ENCODE assay signal across 9 mouse cellular contexts in genomic region chr7:103860855-103861254, GRCm38 (mm10). TPM values are rescaled to one million over a fixed set of nuclear protein-coding genes. Genes with fewer than 3 reads are reported as not detected.
A peak's percentile ranks its signal among the peaks of the same experiment; 100 is the strongest.
DNase-seq lines count a peak whose midpoint lies in the region; ATAC-seq and TF ChIP-seq lines count a peak whose summit lies in the region.
"Had no signal": no experiment of that assay in that cellular context is flagged by ENCODE, and none has a peak within 500 bp of the region (broad histone marks: within the 10 kb centered on the region; RNA-seq: fewer than 3 reads in every experiment).

No protein-coding gene starts in this region.

- H3K4me2 ChIP-seq in hindbrain, embryonic 12.5 days (replicated peaks), result no peak overlapping the region
- no peak overlapping the region; the same call in 1 of the 2 replicates for H3K4me2 ChIP-seq in CH12.LX (ENCODE audit: insufficient read depth, low read depth, poor library complexity, severe bottlenecking)

- peak; percentile 72 for TF ChIP-seq EP300 in CH12.LX (IDR thresholded peaks at IDR 0.05; ENCODE audit: low read length)

- no peak for TF ChIP-seq CTCF in CH12.LX (conservative IDR thresholded peaks at IDR 0.05 in 1 of 2, IDR thresholded peaks at IDR 0.05 in 1 of 2; ENCODE audit: low read depth in 2 of 2, low read length in 2 of 2)

- H3K9me3 ChIP-seq in hindbrain, embryonic 10.5 days, result no peaks in the 10 kb centered on the region
- H3K9me3 ChIP-seq in hindbrain, embryonic 12.5 days (replicated peaks), result no peaks in the 10 kb centered on the region
- no peaks in the 10 kb centered on the region for H3K9me3 ChIP-seq in CH12.LX (replicated peaks; ENCODE audit: low read length)

- no peak overlapping the region for H3K4me3 ChIP-seq in hindbrain, embryonic 10.5 days
- H3K4me3 ChIP-seq in hindbrain, embryonic 12.5 days, result no peak overlapping the region
- no peak overlapping the region for H3K4me3 ChIP-seq in CH12.LX (replicated peaks in 1 of 3; ENCODE audit: low read depth in 2 of 3, low read length in 2 of 3, poor library complexity in 1 of 3)

- dilution Hi-C loops in CH12.LX (cut with MboI; ENCODE audit: extremely low pct_ligation_motif_present, extremely low pct_unique_long_range_greater_than_20kb, low sequenced_read_pairs), result no loop called here

- no peaks in the 10 kb centered on the region for H3K4me1 ChIP-seq in hindbrain, embryonic 10.5 days (replicated peaks)
- no peaks in the 10 kb centered on the region for H3K4me1 ChIP-seq in hindbrain, embryonic 12.5 days
- H3K4me1 ChIP-seq in CH12.LX (ENCODE audit: control insufficient read depth in 1 of 2, insufficient read depth in 2 of 2), result peaks cover 8 to 33% of the 10 kb centered on the region in 2 experiments; a peak in 3 of 4 replicates

- in situ Hi-C loops in CH12.LX (cut with MboI; ENCODE audit: low pct_ligation_motif_present, low pct_unique_long_range_greater_than_20kb, low sequenced_read_pairs), result no loop called here

- no peak for TF ChIP-seq POLR2A in CH12.LX (IDR thresholded peaks at IDR 0.05; ENCODE audit: low read depth, low read length)

- H3K27ac ChIP-seq in hindbrain, embryonic 10.5 days, result no peak overlapping the region
- H3K27ac ChIP-seq in hindbrain, embryonic 12.5 days, result no peak overlapping the region
- no peak overlapping the region for H3K27ac ChIP-seq in CH12.LX (ENCODE audit: insufficient read depth, low read depth)
- H3K27ac ChIP-seq: macrophage had no signal

- no peaks in the 10 kb centered on the region for H3K36me3 ChIP-seq in hindbrain, embryonic 10.5 days
- H3K36me3 ChIP-seq in hindbrain, embryonic 12.5 days, result no peaks in the 10 kb centered on the region
- H3K36me3 ChIP-seq in CH12.LX (replicated peaks in 1 of 2; ENCODE audit: control insufficient read depth in 1 of 2, insufficient read depth in 1 of 2, low read length in 1 of 2), result no peaks in the 10 kb centered on the region

- WGBS in hindbrain, embryonic 10.5 days, result 67% methylated on average over 1 of the region's 1 CpGs
- 65% methylated on average over 1 of the region's 1 CpGs for WGBS in hindbrain, embryonic 12.5 days

- no peaks in the 10 kb centered on the region for H3K27me3 ChIP-seq in hindbrain, embryonic 10.5 days (ENCODE audit: insufficient read depth, poor library complexity, severe bottlenecking)
- no peaks in the 10 kb centered on the region for H3K27me3 ChIP-seq in hindbrain, embryonic 12.5 days
- H3K27me3 ChIP-seq in CH12.LX (replicated peaks), result no peaks in the 10 kb centered on the region

- intact Hi-C loops in heart, postnatal 25 days (cut with DNase I), result no loop called here

- peak; percentile 4 for DNase-seq in hindbrain, embryonic 10.5 days (ENCODE audit: low spot score)
- peak; percentile 99 for DNase-seq in CH12.LX (ENCODE audit: extremely low read depth)
- DNase-seq in heart, postnatal 25 days (ENCODE audit: low spot score), result peak; percentile 7
- DNase-seq in skeletal muscle tissue, adult 2 months (ENCODE audit: low read depth, low spot score), result peak; percentile 64
- no peak for DNase-seq in cerebellum, postnatal 4 days (ENCODE audit: low spot score in 2 of 2)
- DNase-seq in cerebellum, adult 9-10 months, result no peak

- no peak overlapping the region for H3K9ac ChIP-seq in hindbrain, embryonic 12.5 days
- H3K9ac ChIP-seq in CH12.LX (ENCODE audit: insufficient read depth, low read depth), result no peak overlapping the region

- no peak for ATAC-seq in hindbrain, embryonic 12.5 days (ENCODE audit: low FRiP score)
- ATAC-seq in common myeloid progenitor, adult 5-6 weeks (replicated peaks; ENCODE audit: low read depth, poor library complexity, severe bottlenecking), result peak; percentile 88

- TF ChIP-seq RAD21 in CH12.LX (IDR thresholded peaks at IDR 0.05; ENCODE audit: low read depth, low read length), result no peak

- no peaks in the 10 kb centered on the region for H3K79me2 ChIP-seq in CH12.LX (replicated peaks; ENCODE audit: control insufficient read depth, extremely low read depth, insufficient read depth, poor library complexity, severe bottlenecking)

TF ChIP-seq in CH12.LX, 34 proteins besides CTCF, POLR2A, EP300 and RAD21 (continues in another document):
- TF ChIP-seq JUND (conservative IDR thresholded peaks at IDR 0.05; ENCODE audit: low read depth, low read length) (peak; percentile 76), ZKSCAN1 (IDR thresholded peaks at IDR 0.05; ENCODE audit: borderline replicate concordance, low read depth, low read length) (no peak), UBTF (IDR thresholded peaks at IDR 0.05; ENCODE audit: low read depth, low read length) (no peak), CHD2 (IDR thresholded peaks at IDR 0.05; ENCODE audit: low read length) (no peak), CHD1 (IDR thresholded peaks at IDR 0.05; ENCODE audit: low read depth, low read length) (no peak), BHLHE40 (IDR thresholded peaks at IDR 0.05; ENCODE audit: low read depth, low read length) (0 out of 2 replicates have a peak, but pooled peaks have one; percentile 17), ZMIZ1 (IDR thresholded peaks at IDR 0.05; ENCODE audit: low read depth, low read length) (no peak), IRF4 (IDR thresholded peaks at IDR 0.05; ENCODE audit: low read depth, low read length) (no peak; the same call in 1 of the 2 replicates), USF1 (IDR thresholded peaks at IDR 0.05; ENCODE audit: low read depth, low read length) (no peak), GABPA (IDR thresholded peaks at IDR 0.05; ENCODE audit: insufficient replicate concordance, low read depth, low read length) (peak; percentile 71), E2F4 (IDR thresholded peaks at IDR 0.05; ENCODE audit: insufficient replicate concordance, low read depth, low read length) (0 out of 2 replicates have a peak, but pooled peaks have one; percentile 46), KAT2A (IDR thresholded peaks at IDR 0.05; ENCODE audit: insufficient replicate concordance, low read length) (no peak), PAX5 (IDR thresholded peaks at IDR 0.05; ENCODE audit: low read length) (no peak), MAFK (IDR thresholded peaks at IDR 0.05; ENCODE audit: insufficient replicate concordance, low read length) (peak; percentile 100), USF2 (conservative IDR thresholded peaks at IDR 0.05; ENCODE audit: low read depth, low read length) (no peak), SMC3 (IDR thresholded peaks at IDR 0.05; ENCODE audit: low read depth, low read length) (no peak), TCF12 (IDR thresholded peaks at IDR 0.05; ENCODE audit: low read depth, low read length) (peak; percentile 71), SIN3A (IDR thresholded peaks at IDR 0.05; ENCODE audit: low read length) (peak; percentile 94), ZNF384 (IDR thresholded peaks at IDR 0.05; ENCODE audit: low read depth, low read length) (no peak), RCOR1 (conservative IDR thresholded peaks at IDR 0.05; ENCODE audit: low read depth, low read length) (no peak), MAZ (IDR thresholded peaks at IDR 0.05; ENCODE audit: low read depth, low read length) (0 out of 2 replicates have a peak, but pooled peaks have one; percentile 57), ELF1 (IDR thresholded peaks at IDR 0.05; ENCODE audit: low read depth, low read length) (0 out of 2 replicates have a peak, but pooled peaks have one; percentile 23), JUN (IDR thresholded peaks at IDR 0.05; ENCODE audit: insufficient read depth, low read depth, low read length) (peak; percentile 60)

RNA-seq across cellular contexts. Expression of gene Hbb-y, which starts 7.8 kb away (rescaled TPM):
- 8,684 and 9,134 TPM in 2 replicates for polyA plus RNA-seq in hindbrain, embryonic 10.5 days (2016; fragmentation: Nextera tagmentation; extraction: Ambion mirVana)
- 8,282 and 10,510 TPM in 2 replicates for polyA plus RNA-seq in hindbrain, embryonic 12.5 days (2016; fragmentation: Nextera tagmentation; extraction: Ambion mirVana)
- total RNA-seq in CH12.LX (2012; rRNA removed) (not detected in 2 replicates), CH12.LX (2014; rRNA removed) (not detected in 2 replicates)
- not detected in 2 replicates for polyA plus RNA-seq in CH12.LX (2012; ENCODE audit: insufficient read length, low read depth)
- 2.9 TPM in 1 of 2 replicates, not detected in the other for total RNA-seq in common myeloid progenitor, adult 5-6 weeks (2017)
- not detected for total RNA-seq in heart, postnatal 25 days (2021)
- polyA plus RNA-seq: macrophage had no signal

RNA-seq across cellular contexts. Expression of gene Hbb-bh1, which starts 17.9 kb away (rescaled TPM):
- polyA plus RNA-seq in hindbrain, embryonic 10.5 days (2016; fragmentation: Nextera tagmentation; extraction: Ambion mirVana), result 3,568 and 4,570 TPM in 2 replicates
- 614 and 792 TPM in 2 replicates for polyA plus RNA-seq in hindbrain, embryonic 12.5 days (2016; fragmentation: Nextera tagmentation; extraction: Ambion mirVana)
- not detected in 2 replicates for total RNA-seq in CH12.LX (2012; rRNA removed)
- total RNA-seq in CH12.LX (2014; rRNA removed), result 0.95 TPM in 1 of 2 replicates, not detected in the other
- polyA plus RNA-seq in CH12.LX (2012; ENCODE audit: insufficient read length, low read depth), result not detected in 2 replicates
- total RNA-seq in common myeloid progenitor, adult 5-6 weeks (2017), result not detected in 2 replicates
- total RNA-seq in heart, postnatal 25 days (2021), result not detected
- polyA plus RNA-seq: macrophage had no signal

RNA-seq across cellular contexts. Expression of gene Hbb-bh2, which starts 20.5 kb away (rescaled TPM):
- 0.63 TPM in 1 of 2 replicates, not detected in the other for polyA plus RNA-seq in hindbrain, embryonic 10.5 days (2016; fragmentation: Nextera tagmentation; extraction: Ambion mirVana)
- not detected in 2 replicates for polyA plus RNA-seq in hindbrain, embryonic 12.5 days (2016; fragmentation: Nextera tagmentation; extraction: Ambion mirVana)
- total RNA-seq in CH12.LX (2012; rRNA removed), result not detected in 2 replicates
- total RNA-seq in CH12.LX (2014; rRNA removed), result not detected in 2 replicates
- not detected in 2 replicates for polyA plus RNA-seq in CH12.LX (2012; ENCODE audit: insufficient read length, low read depth)
- total RNA-seq in common myeloid progenitor, adult 5-6 weeks (2017), result not detected in 2 replicates
- total RNA-seq in heart, postnatal 25 days (2021), result not detected
- polyA plus RNA-seq: macrophage had no signal

RNA-seq across cellular contexts. Expression of gene Olfr66, which starts 25.2 kb away (rescaled TPM):
- polyA plus RNA-seq in hindbrain, embryonic 10.5 days (2016; fragmentation: Nextera tagmentation; extraction: Ambion mirVana), result not detected in 2 replicates
- not detected in 2 replicates for polyA plus RNA-seq in hindbrain, embryonic 12.5 days (2016; fragmentation: Nextera tagmentation; extraction: Ambion mirVana)
- not detected in 2 replicates for total RNA-seq in CH12.LX (2012; rRNA removed)
- not detected in 2 replicates for total RNA-seq in CH12.LX (2014; rRNA removed)
- not detected in 2 replicates for polyA plus RNA-seq in CH12.LX (2012; ENCODE audit: insufficient read length, low read depth)
- total RNA-seq in common myeloid progenitor, adult 5-6 weeks (2017), result not detected in 2 replicates
- total RNA-seq in heart, postnatal 25 days (2021), result not detected
- polyA plus RNA-seq: macrophage had no signal

RNA-seq across cellular contexts. Expression of gene Hbb-bs, which starts 33.0 kb away (rescaled TPM):
- 78.1 and 116 TPM in 2 replicates for polyA plus RNA-seq in hindbrain, embryonic 10.5 days (2016; fragmentation: Nextera tagmentation; extraction: Ambion mirVana)
- 613 and 772 TPM in 2 replicates for polyA plus RNA-seq in hindbrain, embryonic 12.5 days (2016; fragmentation: Nextera tagmentation; extraction: Ambion mirVana)
- total RNA-seq in CH12.LX (2012; rRNA removed) (0.80 TPM in 1 of 2 replicates, not detected in the other), CH12.LX (2014; rRNA removed) (not detected in 2 replicates)
- 5.5 and 5.7 TPM in 2 replicates for polyA plus RNA-seq in CH12.LX (2012; ENCODE audit: insufficient read length, low read depth)
- total RNA-seq in common myeloid progenitor, adult 5-6 weeks (2017), result 16.6 and 33.2 TPM in 2 replicates
- total RNA-seq in heart, postnatal 25 days (2021), result over 10,000 TPM in 1 of 2 experiments, 1,000 to 10,000 TPM in 1; 9,976 to 23,536 TPM
- polyA plus RNA-seq: macrophage had no signal

Comparison
In these comparisons a context has a peak if more than half of its experiments do, and no peak if none do; other contexts are left out.
1. DNase-seq: peak in hindbrain, embryonic 10.5 days (single experiment), CH12.LX (single experiment), heart, postnatal 25 days (single experiment) and skeletal muscle tissue, adult 2 months (single experiment); none in cerebellum, postnatal 4 days (0 of 2) and cerebellum, adult 9-10 months (single experiment).